Mouse (Mus musculus): Measurements from ENCODE around the gene Gm5134.

- no peak for TF ChIP-seq POLR2A (IDR thresholded peaks at IDR 0.05; ENCODE audit: low read depth, low read length)
- no peak for TF ChIP-seq CTCF (IDR thresholded peaks at IDR 0.05; ENCODE audit: extremely low read depth, insufficient read length, insufficient replicate concordance, low read depth, low read length)
Observed at GRCm38 (mm10) chr10:75919026-75919425, 35.3 kb upstream of the Gm5134 start.

All from small intestine, adult 2 months (tissue).